Mouse (Mus musculus) small intestine, adult 2 months (tissue): Measurements from ENCODE around the gene Ifna12. TPM values are rescaled to one million over a fixed set of nuclear protein-coding genes. Genes with fewer than 3 reads are reported as not detected.
"Not testable (repeated sequence)": the region's sequence is repeated elsewhere in the genome, so short reads cannot be mapped to it uniquely, and the experiment has no call there.

ENCODE experiments used
- H3K27ac ChIP-seq: fragments of 200-500 bp; 2 replicates; pipeline ENCODE4 v1.5.1; 2012; ENCODE audit warnings: low read depth, low read length, control low read depth, inconsistent platforms; ENCODE audit not compliant: insufficient read depth
- H3K27me3 ChIP-seq: fragments of 200-500 bp; 2 replicates; pipeline ENCODE4 v1.6.1; 2012; ENCODE audit warnings: mild to moderate bottlenecking, moderate library complexity, low read length, inconsistent platforms; ENCODE audit not compliant: control insufficient read depth, insufficient read depth
- H3K36me3 ChIP-seq: fragments of 200-500 bp; 2 replicates; pipeline ENCODE4 v1.6.1; 2012; ENCODE audit warnings: mild to moderate bottlenecking, low read length, control low read depth, inconsistent platforms; ENCODE audit not compliant: control insufficient read depth, insufficient read depth
- H3K4me1 ChIP-seq: fragments of 200-500 bp; 2 replicates; pipeline ENCODE4 v1.6.1; 2012; ENCODE audit warnings: low read length, inconsistent platforms, mixed read lengths; ENCODE audit not compliant: control insufficient read depth, insufficient read depth, insufficient read length
- H3K4me3 ChIP-seq: fragments of 200-500 bp; 2 replicates; pipeline ENCODE4 v1.5.1; 2012; ENCODE audit warnings: low read depth, mild to moderate bottlenecking, control low read depth, inconsistent platforms, low read length, moderate library complexity
- CTCF ChIP-seq: fragments of 200-500 bp; IDR thresholded peaks from 2 replicates; pipeline ENCODE4 v1.5.1; 2012; ENCODE audit warnings: low read depth, mild to moderate bottlenecking, control low read depth, inconsistent platforms, low read length, moderate library complexity, mixed read lengths; ENCODE audit not compliant: insufficient replicate concordance, insufficient read length; ENCODE audit errors: extremely low read depth
- POLR2A ChIP-seq: fragments of 200-500 bp; IDR thresholded peaks from 2 replicates; pipeline ENCODE4 v1.6.1; 2012; ENCODE audit warnings: low read depth, mild to moderate bottlenecking, control low read depth, inconsistent platforms, low read length, moderate library complexity
- WGBS: fragments of 180-500 bp; shearing (Covaris S2); methylation state at CpG from one replicate; pipeline ENCODE4 v1.1.7; 2018; 5-methylcytosine and 5-hydroxymethylcytosine counted together
- polyA plus RNA-seq: library from polyadenylated mRNA; depleted of rRNA; stranded (reverse); fragments of >200 nt; gene quantifications from 2 replicates; pipeline ENCODE4 v1.2.3, GENCODE M21; 2012; rRNA removed

The Ifna12 gene
- polyA plus RNA-seq, 1 experiment, result not detected

DNA sequence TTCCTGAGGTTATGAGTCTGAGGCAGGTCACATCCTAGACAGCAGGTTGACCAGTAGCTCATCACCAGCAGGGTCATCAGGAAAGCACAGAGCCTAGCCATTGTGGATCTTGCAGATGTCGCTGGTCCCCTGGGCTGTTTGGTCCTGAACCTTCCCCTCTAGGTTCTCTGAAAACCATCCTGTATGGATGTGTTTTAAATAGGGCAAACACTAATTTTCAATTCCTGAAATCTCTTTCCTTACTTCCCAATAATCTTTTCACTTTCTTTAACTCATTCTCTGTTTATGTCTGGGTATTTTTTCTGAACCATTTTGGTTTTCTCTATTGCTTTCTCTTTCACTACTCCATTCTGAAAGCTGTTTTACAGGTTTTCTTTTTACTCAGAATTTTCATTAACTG lies 31.5 kb downstream of the Ifna12 start, which contains the start of gene Ifna14:
TSS of gene Ifna14 (minus strand) at position 101 of the 400 bp plus-strand sequence.
- H3K27ac ChIP-seq, result no peak within 1 kb of the TSS
- H3K4me3 ChIP-seq, result no peak within 1 kb of the TSS
- no peaks in the 10 kb centered on the region for H3K27me3 ChIP-seq
- H3K4me1 ChIP-seq, result no peaks in the 10 kb centered on the region
- 77% methylated on average over 1 of the region's 1 CpGs for WGBS
- H3K36me3 ChIP-seq, result no peaks in the 10 kb centered on the region
- no peak for TF ChIP-seq CTCF
- no peak for TF ChIP-seq POLR2A

DNA sequence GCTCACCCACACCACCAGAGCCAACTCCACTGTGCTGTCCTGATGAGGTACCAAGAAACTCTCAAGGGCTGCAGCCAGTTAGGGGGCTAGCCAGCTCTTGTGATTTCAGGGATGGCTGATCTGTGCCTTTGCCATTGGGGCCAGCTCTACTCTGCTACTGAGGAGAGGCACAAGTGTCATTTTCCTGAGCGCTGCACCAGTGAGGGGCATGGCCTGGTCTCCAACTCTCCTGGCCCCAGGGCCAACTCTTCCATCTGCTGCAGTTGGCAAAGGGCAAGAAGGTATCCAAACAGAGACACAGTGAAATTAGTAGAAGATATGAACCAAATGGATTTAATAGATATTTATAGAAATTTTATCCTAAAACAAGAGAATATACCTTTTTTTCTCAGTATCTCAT lies 41.4 kb downstream of the Ifna12 start:
- H3K4me3 ChIP-seq, result no peak overlapping the region
- H3K27ac ChIP-seq, result no peak overlapping the region
- H3K4me1 ChIP-seq, result no peaks in the 10 kb centered on the region
- 93% methylated on average over 1 of the region's 1 CpGs for WGBS
- TF ChIP-seq CTCF (no peak), POLR2A (no peak)
- H3K36me3 ChIP-seq, result no peaks in the 10 kb centered on the region
- H3K27me3 ChIP-seq, result no peaks in the 10 kb centered on the region

DNA sequence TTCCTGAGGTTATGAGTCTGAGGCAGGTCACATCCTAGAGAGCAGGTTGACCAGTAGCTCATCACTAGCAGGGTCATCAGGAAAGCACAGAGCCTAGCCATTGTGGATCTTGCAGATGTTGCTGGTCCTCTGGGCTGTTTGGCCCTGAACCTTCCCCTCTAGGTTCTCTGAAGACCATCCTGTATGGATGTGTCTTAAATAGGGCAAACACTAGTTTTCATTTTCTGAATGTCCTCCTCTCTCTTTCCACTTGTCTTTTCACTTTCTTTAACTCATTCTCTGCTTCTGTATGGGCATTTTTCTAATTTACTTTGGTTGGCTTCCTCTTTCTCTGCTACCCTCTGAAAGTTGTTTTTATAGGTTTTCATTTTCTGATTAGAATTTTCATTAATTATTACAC lies 45.0 kb downstream of the Ifna12 start, which contains the start of gene Ifna15:
TSS of gene Ifna15 (minus strand) at position 101 of the 400 bp plus-strand sequence.
- not testable (repeated sequence) for H3K27ac ChIP-seq, H3K27me3 ChIP-seq, H3K4me3 ChIP-seq, H3K36me3 ChIP-seq, H3K4me1 ChIP-seq

Other genes with a start within 250 kb of the Ifna12 start
- gene Hacd4, start 164.4 kb downstream of the Ifna12 start, polyA plus RNA-seq, result 0.29 and 0.41 TPM in 2 replicates
- not detected in 2 replicates for gene Ifnb1, start 80.6 kb downstream of the Ifna12 start, polyA plus RNA-seq
- gene Ifna15, start 45.1 kb downstream of the Ifna12 start, polyA plus RNA-seq, result not detected in 2 replicates
- not detected in 2 replicates for gene Ifna14, start 31.6 kb downstream of the Ifna12 start, polyA plus RNA-seq
- gene Ifna9, start 11.0 kb downstream of the Ifna12 start, polyA plus RNA-seq, result not detected in 2 replicates
- gene C87499, start 31.0 kb upstream of the Ifna12 start, polyA plus RNA-seq, result not detected in 2 replicates
- not detected in 2 replicates for gene Ifna13, start 41.1 kb upstream of the Ifna12 start, polyA plus RNA-seq
- not detected in 2 replicates for gene Ifna16, start 73.5 kb upstream of the Ifna12 start, polyA plus RNA-seq
- not detected in 2 replicates for gene Ifna2, start 80.5 kb upstream of the Ifna12 start, polyA plus RNA-seq
- gene Ifnab, start 88.0 kb upstream of the Ifna12 start, polyA plus RNA-seq, result not detected in 2 replicates
- 0.68 TPM in 1 of 2 replicates, not detected in the other for gene Gm26566, start 118.4 kb upstream of the Ifna12 start, polyA plus RNA-seq
- gene Klhl9, start 119.1 kb upstream of the Ifna12 start, polyA plus RNA-seq, result 6.5 and 11.3 TPM in 2 replicates
- gene Gm13271, start 151.5 kb upstream of the Ifna12 start, polyA plus RNA-seq, result not detected in 2 replicates
- gene Gm13283, start 156.7 kb upstream of the Ifna12 start, polyA plus RNA-seq, result 0.08 TPM in 2 replicates
- gene Gm13290, start 170.5 kb upstream of the Ifna12 start, polyA plus RNA-seq, result not detected in 2 replicates
- not detected in 2 replicates for gene Gm13289, start 173.5 kb upstream of the Ifna12 start, polyA plus RNA-seq
- not detected in 2 replicates for gene Gm13272, start 176.5 kb upstream of the Ifna12 start, polyA plus RNA-seq
- not detected in 2 replicates for gene Ifnz, start 178.8 kb upstream of the Ifna12 start, polyA plus RNA-seq
- gene Gm13276, start 182.3 kb upstream of the Ifna12 start, polyA plus RNA-seq, result not detected in 2 replicates
- not detected in 2 replicates for gene Gm13277, start 185.3 kb upstream of the Ifna12 start, polyA plus RNA-seq
- not detected in 2 replicates for gene Gm13278, start 188.2 kb upstream of the Ifna12 start, polyA plus RNA-seq
- not detected in 2 replicates for gene Gm13275, start 191.1 kb upstream of the Ifna12 start, polyA plus RNA-seq
- gene Gm13279, start 194.0 kb upstream of the Ifna12 start, polyA plus RNA-seq, result not detected in 2 replicates
- not detected in 2 replicates for gene Gm13285, start 196.3 kb upstream of the Ifna12 start, polyA plus RNA-seq
- not detected in 2 replicates for gene Gm13287, start 199.9 kb upstream of the Ifna12 start, polyA plus RNA-seq
- not detected in 2 replicates for gene Gm13288, start 202.2 kb upstream of the Ifna12 start, polyA plus RNA-seq
- not detected in 2 replicates for gene Ifna7, start 212.9 kb upstream of the Ifna12 start, polyA plus RNA-seq
- not detected in 2 replicates for gene Ifna11, start 216.6 kb upstream of the Ifna12 start, polyA plus RNA-seq
- not detected in 2 replicates for gene Ifna6, start 224.0 kb upstream of the Ifna12 start, polyA plus RNA-seq
- not detected in 2 replicates for gene Ifna5, start 232.1 kb upstream of the Ifna12 start, polyA plus RNA-seq
- not detected in 2 replicates for gene Ifna4, start 238.5 kb upstream of the Ifna12 start, polyA plus RNA-seq
- gene Ifna1, start 246.7 kb upstream of the Ifna12 start, polyA plus RNA-seq, result not detected in 2 replicates